Mouse (Mus musculus): ENCODE measurements at regions not wholly inside any gene's neighbourhood (a gene's known extent, or its start where the extent isn't known, plus 50 kb on each side); places are given as distances from the start of the nearest gene placed in this dataset.

GRCm38 (mm10) chr1:17520118-17520517 is 625.6 kb downstream of the Crisp4 start:
- Histone ChIP-seq H3K79me2 (replicated peaks; ENCODE audit: control insufficient read depth, extremely low read depth, insufficient read depth, poor library complexity, severe bottlenecking) (no peaks in the 10 kb centered on the region), H3K4me1 (ENCODE audit: control insufficient read depth in 1 of 2, insufficient read depth in 2 of 2) (no peaks in the 10 kb centered on the region), H3K36me3 (replicated peaks in 1 of 2; ENCODE audit: control insufficient read depth in 1 of 2, insufficient read depth in 1 of 2, low read length in 1 of 2) (no peaks in the 10 kb centered on the region), H3K4me3 (replicated peaks in 1 of 3; ENCODE audit: low read depth in 2 of 3, low read length in 2 of 3, poor library complexity in 1 of 3) (no peak overlapping the region), H3K4me2 (ENCODE audit: insufficient read depth, low read depth, poor library complexity, severe bottlenecking) (no peak overlapping the region), H3K9me3 (replicated peaks; ENCODE audit: low read length) (peaks cover 4% of the 10 kb centered on the region), H3K27me3 (replicated peaks) (no peaks in the 10 kb centered on the region), H3K27ac (ENCODE audit: insufficient read depth, low read depth) (no peak overlapping the region), H3K9ac (ENCODE audit: insufficient read depth, low read depth) (no peak overlapping the region)
- DNase-seq (ENCODE audit: extremely low read depth), result no peak
- TF ChIP-seq KAT2A (IDR thresholded peaks at IDR 0.05; ENCODE audit: insufficient replicate concordance, low read length), result no peak
- TF ChIP-seq JUND (conservative IDR thresholded peaks at IDR 0.05; ENCODE audit: low read depth, low read length), result no peak
- TF ChIP-seq ZNF384 (IDR thresholded peaks at IDR 0.05; ENCODE audit: low read depth, low read length), result no peak
- in situ Hi-C loops (cut with MboI; ENCODE audit: low pct_ligation_motif_present, low pct_unique_long_range_greater_than_20kb, low sequenced_read_pairs) (no loop called here), dilution Hi-C loops (cut with MboI; ENCODE audit: extremely low pct_ligation_motif_present, extremely low pct_unique_long_range_greater_than_20kb, low sequenced_read_pairs) (no loop called here)

DNA sequence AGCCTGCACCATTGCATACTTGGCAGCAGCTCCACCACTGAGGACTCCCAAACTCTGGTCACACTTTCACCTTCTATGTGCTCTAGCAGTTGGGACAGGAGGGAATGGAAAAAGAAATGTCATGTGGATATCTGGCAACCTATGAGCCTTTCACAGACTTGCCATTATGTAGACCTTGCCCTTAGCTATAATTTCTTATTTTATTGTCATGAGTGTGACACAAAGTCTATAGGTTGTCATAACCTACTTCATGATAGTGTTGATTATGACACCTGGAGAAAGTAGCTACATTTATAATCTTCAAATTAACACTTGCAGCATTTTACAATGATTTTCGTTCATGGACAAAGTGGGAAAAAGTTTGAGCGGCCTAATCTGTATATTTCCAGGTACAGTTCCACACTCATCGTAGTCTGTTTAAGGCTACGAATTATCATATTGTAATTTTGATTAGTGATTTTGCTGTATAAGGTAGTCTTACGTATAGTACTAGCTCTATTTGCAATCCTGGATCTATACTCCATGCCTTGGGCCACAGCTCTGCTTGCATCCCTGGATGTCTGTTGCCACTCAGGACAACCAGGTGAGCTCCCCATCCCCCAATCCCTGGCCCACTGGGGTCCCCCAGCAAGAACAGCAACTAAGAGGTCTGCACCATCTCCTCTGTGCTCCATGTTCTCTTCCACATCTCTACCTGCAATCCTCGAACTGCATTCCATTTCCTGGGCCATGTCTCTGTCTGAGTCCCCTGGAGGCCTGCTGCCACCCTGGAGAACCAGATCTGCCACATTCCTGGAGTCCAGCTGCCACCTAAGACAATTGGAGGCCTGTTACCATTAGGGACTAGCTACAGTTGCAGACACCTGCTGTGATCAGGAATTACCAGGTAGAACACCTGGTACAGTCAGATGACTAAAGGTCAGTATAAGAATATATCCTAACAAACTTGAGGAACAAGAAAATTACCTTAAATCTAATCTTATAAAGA is 639.3 kb downstream of the Crisp4 start:
- no peaks in the 10 kb centered on the region for H3K79me2 ChIP-seq (replicated peaks; ENCODE audit: control insufficient read depth, extremely low read depth, insufficient read depth, poor library complexity, severe bottlenecking)
- TF ChIP-seq MXI1 (IDR thresholded peaks at IDR 0.05; ENCODE audit: low read depth, low read length) (no peak), CTCF (conservative IDR thresholded peaks at IDR 0.05 in 1 of 2, IDR thresholded peaks at IDR 0.05 in 1 of 2; ENCODE audit: low read depth in 2 of 2, low read length in 2 of 2) (no peak), SIN3A (IDR thresholded peaks at IDR 0.05; ENCODE audit: low read length) (no peak), E2F4 (IDR thresholded peaks at IDR 0.05; ENCODE audit: insufficient replicate concordance, low read depth, low read length) (no peak), ZNF384 (IDR thresholded peaks at IDR 0.05; ENCODE audit: low read depth, low read length) (no peak), ZC3H11A (IDR thresholded peaks at IDR 0.05; ENCODE audit: low read depth, low read length) (no peak), ZKSCAN1 (IDR thresholded peaks at IDR 0.05; ENCODE audit: borderline replicate concordance, low read depth, low read length) (no peak), CHD1 (IDR thresholded peaks at IDR 0.05; ENCODE audit: low read depth, low read length) (no peak)
- no peaks in the 10 kb centered on the region for H3K36me3 ChIP-seq (replicated peaks in 1 of 2; ENCODE audit: control insufficient read depth in 1 of 2, insufficient read depth in 1 of 2, low read length in 1 of 2)
- no peak overlapping the region for H3K27ac ChIP-seq (ENCODE audit: insufficient read depth, low read depth)
- H3K4me1 ChIP-seq (ENCODE audit: control insufficient read depth in 1 of 2, insufficient read depth in 2 of 2), result no peaks in the 10 kb centered on the region; a peak in 1 of 4 replicates
- no peaks in the 10 kb centered on the region for H3K9me3 ChIP-seq (replicated peaks; ENCODE audit: low read length)
- H3K27me3 ChIP-seq (replicated peaks), result no peaks in the 10 kb centered on the region
- no peak overlapping the region for H3K9ac ChIP-seq (ENCODE audit: insufficient read depth, low read depth)
- no peak overlapping the region for H3K4me2 ChIP-seq (ENCODE audit: insufficient read depth, low read depth, poor library complexity, severe bottlenecking)
- in situ Hi-C loops (cut with MboI; ENCODE audit: low pct_ligation_motif_present, low pct_unique_long_range_greater_than_20kb, low sequenced_read_pairs) (no loop called here), dilution Hi-C loops (cut with MboI; ENCODE audit: extremely low pct_ligation_motif_present, extremely low pct_unique_long_range_greater_than_20kb, low sequenced_read_pairs) (no loop called here)
- no peak overlapping the region for H3K4me3 ChIP-seq (replicated peaks in 1 of 3; ENCODE audit: low read depth in 2 of 3, low read length in 2 of 3, poor library complexity in 1 of 3)
- no peak for DNase-seq (ENCODE audit: extremely low read depth)

DNA sequence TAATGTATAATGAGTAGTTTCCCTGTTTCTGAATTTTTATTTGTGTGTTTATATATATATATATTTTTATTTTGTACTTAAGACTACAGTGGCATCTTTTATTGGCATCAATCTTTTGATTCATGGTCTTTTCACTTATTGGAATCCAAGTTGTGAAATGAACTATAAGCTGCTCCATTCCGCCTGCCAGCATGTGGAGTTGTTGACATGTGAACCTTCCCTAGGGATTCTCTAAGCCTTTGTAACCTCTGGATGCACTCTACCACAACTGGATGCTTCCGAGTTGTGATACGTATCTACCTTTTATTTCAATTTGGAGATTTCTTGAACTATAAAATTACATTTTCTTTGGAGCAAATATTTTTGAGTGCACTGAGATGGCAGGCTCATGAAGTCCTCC is 652.1 kb downstream of the Crisp4 start:
- H3K9me3 ChIP-seq (replicated peaks; ENCODE audit: low read length), result no peaks in the 10 kb centered on the region
- H3K9ac ChIP-seq (ENCODE audit: insufficient read depth, low read depth), result no peak overlapping the region
- H3K79me2 ChIP-seq (replicated peaks; ENCODE audit: control insufficient read depth, extremely low read depth, insufficient read depth, poor library complexity, severe bottlenecking), result no peaks in the 10 kb centered on the region
- no peaks in the 10 kb centered on the region for H3K4me1 ChIP-seq (ENCODE audit: control insufficient read depth in 1 of 2, insufficient read depth in 2 of 2)
- in situ Hi-C loops (cut with MboI; ENCODE audit: low pct_ligation_motif_present, low pct_unique_long_range_greater_than_20kb, low sequenced_read_pairs) (no loop called here), dilution Hi-C loops (cut with MboI; ENCODE audit: extremely low pct_ligation_motif_present, extremely low pct_unique_long_range_greater_than_20kb, low sequenced_read_pairs) (no loop called here)
- H3K4me2 ChIP-seq (ENCODE audit: insufficient read depth, low read depth, poor library complexity, severe bottlenecking), result no peak overlapping the region
- H3K36me3 ChIP-seq (replicated peaks in 1 of 2; ENCODE audit: control insufficient read depth in 1 of 2, insufficient read depth in 1 of 2, low read length in 1 of 2), result no peaks in the 10 kb centered on the region
- H3K27ac ChIP-seq (ENCODE audit: insufficient read depth, low read depth), result no peak overlapping the region
- no peak for TF ChIP-seq NRF1 (IDR thresholded peaks at IDR 0.05; ENCODE audit: low read depth, low read length)
- no peak for TF ChIP-seq E2F4 (IDR thresholded peaks at IDR 0.05; ENCODE audit: insufficient replicate concordance, low read depth, low read length)
- TF ChIP-seq BHLHE40 (IDR thresholded peaks at IDR 0.05; ENCODE audit: low read depth, low read length), result no peak
- TF ChIP-seq MYC (IDR thresholded peaks at IDR 0.05; ENCODE audit: low read depth, low read length), result no peak
- TF ChIP-seq GABPA (IDR thresholded peaks at IDR 0.05; ENCODE audit: insufficient replicate concordance, low read depth, low read length), result no peak
- no peak for TF ChIP-seq TBP (conservative IDR thresholded peaks at IDR 0.05; ENCODE audit: low read depth, low read length)
- no peak for TF ChIP-seq KAT2A (IDR thresholded peaks at IDR 0.05; ENCODE audit: insufficient replicate concordance, low read length)
- no peak for TF ChIP-seq RCOR1 (conservative IDR thresholded peaks at IDR 0.05; ENCODE audit: low read depth, low read length)
- no peak for TF ChIP-seq ELF1 (IDR thresholded peaks at IDR 0.05; ENCODE audit: low read depth, low read length)
- TF ChIP-seq JUN (IDR thresholded peaks at IDR 0.05; ENCODE audit: insufficient read depth, low read depth, low read length), result no peak
- no peak for TF ChIP-seq SMC3 (IDR thresholded peaks at IDR 0.05; ENCODE audit: low read depth, low read length)
- TF ChIP-seq TCF12 (IDR thresholded peaks at IDR 0.05; ENCODE audit: low read depth, low read length), result no peak
- no peak overlapping the region for H3K4me3 ChIP-seq (replicated peaks in 1 of 3; ENCODE audit: low read depth in 2 of 3, low read length in 2 of 3, poor library complexity in 1 of 3)
- no peak for DNase-seq (ENCODE audit: extremely low read depth)
- H3K27me3 ChIP-seq (replicated peaks), result no peaks in the 10 kb centered on the region
